Mouse (Mus musculus): ENCODE measurements around the gene Kcnj14. TPM values are rescaled to one million over a fixed set of nuclear protein-coding genes. Genes with fewer than 3 reads are reported as not detected.

The Kcnj14 gene
- total and polyA plus RNA-seq, 2 experiments, result 0.11 TPM; not detected in 1

DNA sequence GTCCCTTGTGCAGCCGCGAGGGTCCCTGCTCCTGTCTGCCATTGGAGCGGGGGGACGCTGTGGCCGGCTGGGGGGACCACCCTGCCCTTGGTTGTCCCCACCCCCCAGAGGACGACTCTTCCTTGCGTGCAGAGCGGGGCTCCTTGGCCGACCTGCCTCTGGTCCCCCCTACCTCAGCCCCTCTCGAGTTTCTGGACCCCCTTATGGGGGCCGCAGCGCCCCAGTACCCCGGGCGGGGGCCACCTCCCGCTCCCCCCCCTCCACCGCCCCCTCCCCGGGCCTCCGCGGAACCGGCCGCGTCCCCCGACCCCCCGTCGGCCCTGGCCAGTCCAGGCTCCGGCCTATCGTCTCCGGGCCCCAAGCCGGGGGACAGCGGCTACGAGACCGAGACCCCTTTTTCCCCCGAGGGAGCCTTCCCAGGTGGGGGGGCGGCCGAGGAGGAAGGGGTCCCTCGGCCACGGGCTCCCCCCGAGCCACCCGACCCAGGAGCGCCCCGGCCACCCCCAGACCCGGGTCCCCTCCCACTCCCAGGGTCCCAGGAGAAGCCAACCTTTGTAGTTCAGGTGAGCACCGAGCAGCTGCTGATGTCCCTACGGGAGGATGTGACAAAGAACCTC, 30.5 kb downstream of the Kcnj14 start:
- 88% methylated on average over 31 of the region's 44 CpGs for WGBS
- H3K27me3 ChIP-seq (ENCODE audit: control insufficient read depth, insufficient read depth, low read length), result peaks cover 10% of the 10 kb centered on the region; the same call in 1 of the 2 replicates

DNA sequence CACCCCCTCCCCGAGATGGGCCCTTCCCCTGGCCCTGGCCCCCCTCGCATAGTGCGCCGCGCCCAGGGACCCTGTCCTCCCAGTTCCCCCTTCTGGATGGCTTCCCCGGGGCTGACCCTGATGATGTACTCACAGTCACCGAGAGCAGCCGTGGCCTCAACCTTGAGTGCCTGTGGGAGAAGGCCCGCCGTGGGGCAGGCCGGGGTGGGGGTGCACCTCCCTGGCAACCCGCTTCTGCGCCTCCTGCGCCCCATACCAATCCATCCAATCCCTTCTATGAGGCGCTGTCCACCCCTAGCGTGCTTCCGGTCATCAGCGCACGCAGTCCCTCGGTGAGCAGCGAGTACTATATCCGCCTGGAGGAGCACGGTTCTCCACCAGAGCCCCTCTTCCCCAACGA, 31.3 kb downstream of the Kcnj14 start:
- Histone ChIP-seq H3K27me3 (ENCODE audit: control insufficient read depth, insufficient read depth, low read length) (peaks cover 7% of the 10 kb centered on the region; the same call in 1 of the 2 replicates), H3K36me3 (ENCODE audit: control insufficient read depth, insufficient read depth, low read length) (no peaks in the 10 kb centered on the region), H3K9ac (ENCODE audit: low read depth, low read length) (no peak overlapping the region), H3K79me2 (ENCODE audit: control insufficient read depth, insufficient read depth, low read length) (no peaks in the 10 kb centered on the region), H3K4me3 (ENCODE audit: insufficient read depth, low read depth, low read length) (no peak overlapping the region), H3K27ac (replicated peaks; ENCODE audit: insufficient read depth, low read depth, low read length) (no peak overlapping the region), H3K4me1 (ENCODE audit: control insufficient read depth, insufficient read depth, low read length) (no peaks in the 10 kb centered on the region)
- DNase-seq (ENCODE audit: extremely low read depth, low read depth, low spot score), result no peak
- WGBS, result 71% methylated on average over 24 of the region's 24 CpGs
- no peak for TF ChIP-seq POLR2A (IDR thresholded peaks at IDR 0.05; ENCODE audit: extremely low read depth, insufficient read depth, low read length)
- no peak for TF ChIP-seq CTCF (IDR thresholded peaks at IDR 0.05; ENCODE audit: low read depth, low read length)

More for the DNA sequence above, 30.5 kb downstream of the Kcnj14 start:
- Histone ChIP-seq H3K4me3 (ENCODE audit: insufficient read depth, low read depth, low read length) (no peak overlapping the region), H3K4me1 (ENCODE audit: control insufficient read depth, insufficient read depth, low read length) (no peaks in the 10 kb centered on the region), H3K36me3 (ENCODE audit: control insufficient read depth, insufficient read depth, low read length) (no peaks in the 10 kb centered on the region), H3K9ac (ENCODE audit: low read depth, low read length) (no peak overlapping the region), H3K79me2 (ENCODE audit: control insufficient read depth, insufficient read depth, low read length) (no peaks in the 10 kb centered on the region), H3K27ac (replicated peaks; ENCODE audit: insufficient read depth, low read depth, low read length) (no peak overlapping the region)
- DNase-seq (ENCODE audit: extremely low read depth, low read depth, low spot score), result no peak
- TF ChIP-seq CTCF (IDR thresholded peaks at IDR 0.05; ENCODE audit: low read depth, low read length), result no peak

DNA sequence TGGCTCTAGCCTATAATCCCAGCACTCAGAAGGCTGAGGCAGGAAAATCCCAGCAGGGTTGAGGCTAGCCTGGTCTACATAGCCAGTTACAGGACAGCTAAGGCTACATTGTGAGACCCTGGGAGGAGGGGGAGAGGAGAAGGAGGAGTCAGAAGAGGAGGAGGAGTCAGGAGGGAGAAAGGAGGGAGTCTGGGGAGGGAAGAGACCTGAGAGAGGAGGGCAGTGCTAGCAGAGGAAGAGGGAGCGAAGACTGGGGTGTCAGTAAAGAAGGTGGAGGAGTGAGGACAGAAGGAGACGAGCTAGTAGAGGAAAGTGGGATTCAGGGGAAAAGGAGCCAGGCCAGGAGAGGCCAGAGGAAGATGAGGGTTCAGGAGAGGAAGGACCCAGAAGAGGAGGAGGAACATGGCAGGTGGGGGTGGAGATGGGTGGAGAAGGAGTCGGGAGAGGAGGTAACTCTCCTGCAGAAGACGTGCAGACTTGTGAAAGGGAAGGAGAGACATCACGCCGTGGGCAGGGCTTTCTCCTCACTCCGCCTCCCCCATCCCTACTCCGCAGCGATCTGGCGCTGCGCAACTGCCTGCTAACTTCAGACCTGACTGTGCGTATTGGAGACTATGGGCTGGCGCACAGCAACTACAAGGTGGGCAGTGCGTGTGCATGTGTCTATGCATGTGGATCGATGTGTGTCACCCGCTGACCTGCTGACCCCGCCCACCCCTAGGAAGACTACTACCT, 32.7 kb downstream of the Kcnj14 start:
- DNase-seq (ENCODE audit: extremely low read depth, low read depth, low spot score), result no peak
- Histone ChIP-seq H3K9ac (ENCODE audit: low read depth, low read length) (no peak overlapping the region), H3K27ac (replicated peaks; ENCODE audit: insufficient read depth, low read depth, low read length) (no peak overlapping the region), H3K27me3 (ENCODE audit: control insufficient read depth, insufficient read depth, low read length) (0 out of 2 replicates have a peak, but pooled peaks cover 3% of the 10 kb centered on the region), H3K79me2 (ENCODE audit: control insufficient read depth, insufficient read depth, low read length) (no peaks in the 10 kb centered on the region), H3K4me1 (ENCODE audit: control insufficient read depth, insufficient read depth, low read length) (no peaks in the 10 kb centered on the region), H3K4me3 (ENCODE audit: insufficient read depth, low read depth, low read length) (no peak overlapping the region), H3K36me3 (ENCODE audit: control insufficient read depth, insufficient read depth, low read length) (no peaks in the 10 kb centered on the region)
- WGBS, result 80% methylated on average over 17 of the region's 17 CpGs
- TF ChIP-seq CTCF (IDR thresholded peaks at IDR 0.05; ENCODE audit: low read depth, low read length) (no peak), POLR2A (IDR thresholded peaks at IDR 0.05; ENCODE audit: extremely low read depth, insufficient read depth, low read length) (no peak)

GRCm38 (mm10) chr7:45790721-45791120, 33.9 kb downstream of the Kcnj14 start:
- H3K4me3 ChIP-seq (ENCODE audit: insufficient read depth, low read depth, low read length), result no peak overlapping the region
- no peak for DNase-seq (ENCODE audit: extremely low read depth, low read depth, low spot score)
- no peaks in the 10 kb centered on the region for H3K36me3 ChIP-seq (ENCODE audit: control insufficient read depth, insufficient read depth, low read length)
- no peak overlapping the region for H3K9ac ChIP-seq (ENCODE audit: low read depth, low read length)
- TF ChIP-seq CTCF (IDR thresholded peaks at IDR 0.05; ENCODE audit: low read depth, low read length) (no peak), POLR2A (IDR thresholded peaks at IDR 0.05; ENCODE audit: extremely low read depth, insufficient read depth, low read length) (no peak)
- 51% methylated on average over 6 of the region's 6 CpGs for WGBS
- H3K79me2 ChIP-seq (ENCODE audit: control insufficient read depth, insufficient read depth, low read length), result no peaks in the 10 kb centered on the region
- peaks cover 8% of the 10 kb centered on the region for H3K27me3 ChIP-seq (ENCODE audit: control insufficient read depth, insufficient read depth, low read length)
- no peak overlapping the region for H3K27ac ChIP-seq (replicated peaks; ENCODE audit: insufficient read depth, low read depth, low read length)
- no peaks in the 10 kb centered on the region for H3K4me1 ChIP-seq (ENCODE audit: control insufficient read depth, insufficient read depth, low read length)

DNA sequence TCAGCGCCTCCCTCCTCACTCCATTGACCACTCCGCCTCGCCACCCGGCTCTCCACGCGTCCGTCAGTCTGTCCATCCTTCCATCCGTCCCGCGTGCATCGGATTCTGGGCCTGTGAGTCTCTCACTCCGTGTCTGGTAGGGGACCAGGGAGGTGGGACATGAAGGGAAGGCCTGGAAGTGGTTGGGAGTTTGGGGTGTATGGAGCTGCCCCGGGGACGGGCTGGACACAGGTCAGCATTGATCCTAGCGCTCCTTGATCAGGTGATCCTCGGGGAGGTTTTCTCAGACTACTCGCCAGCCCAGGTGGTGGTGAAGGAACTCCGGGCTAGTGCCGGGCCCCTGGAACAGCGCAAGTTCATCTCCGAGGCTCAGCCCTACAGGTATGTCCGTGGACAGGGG, 36.9 kb downstream of the Kcnj14 start:
- no peaks in the 10 kb centered on the region for H3K79me2 ChIP-seq (ENCODE audit: control insufficient read depth, insufficient read depth, low read length)
- no peak for DNase-seq (ENCODE audit: extremely low read depth, low read depth, low spot score)
- H3K4me1 ChIP-seq (ENCODE audit: control insufficient read depth, insufficient read depth, low read length), result peaks cover 4% of the 10 kb centered on the region
- H3K36me3 ChIP-seq (ENCODE audit: control insufficient read depth, insufficient read depth, low read length), result no peaks in the 10 kb centered on the region
- H3K4me3 ChIP-seq (ENCODE audit: insufficient read depth, low read depth, low read length), result no peak overlapping the region
- TF ChIP-seq CTCF (IDR thresholded peaks at IDR 0.05; ENCODE audit: low read depth, low read length) (no peak), POLR2A (IDR thresholded peaks at IDR 0.05; ENCODE audit: extremely low read depth, insufficient read depth, low read length) (no peak)
- 83% methylated on average over 22 of the region's 22 CpGs for whole genome bisulfite sequencing
- H3K27ac ChIP-seq (replicated peaks; ENCODE audit: insufficient read depth, low read depth, low read length), result no peak overlapping the region
- H3K9ac ChIP-seq (ENCODE audit: low read depth, low read length), result no peak overlapping the region
- peaks cover 15% of the 10 kb centered on the region for H3K27me3 ChIP-seq (ENCODE audit: control insufficient read depth, insufficient read depth, low read length)
